Mouse (Mus musculus) 416B (cell line): ENCODE results near the gene Nudt8.
"Not testable (repeated sequence)": the region's sequence is repeated elsewhere in the genome, so short reads cannot be mapped to it uniquely, and the experiment has no call there.

Source experiments
- DNase-seq: peaks from one replicate; pipeline ENCODE4 v3.0.0; 2011; ENCODE audit warnings: low read depth

Nudt8 gene

DNA sequence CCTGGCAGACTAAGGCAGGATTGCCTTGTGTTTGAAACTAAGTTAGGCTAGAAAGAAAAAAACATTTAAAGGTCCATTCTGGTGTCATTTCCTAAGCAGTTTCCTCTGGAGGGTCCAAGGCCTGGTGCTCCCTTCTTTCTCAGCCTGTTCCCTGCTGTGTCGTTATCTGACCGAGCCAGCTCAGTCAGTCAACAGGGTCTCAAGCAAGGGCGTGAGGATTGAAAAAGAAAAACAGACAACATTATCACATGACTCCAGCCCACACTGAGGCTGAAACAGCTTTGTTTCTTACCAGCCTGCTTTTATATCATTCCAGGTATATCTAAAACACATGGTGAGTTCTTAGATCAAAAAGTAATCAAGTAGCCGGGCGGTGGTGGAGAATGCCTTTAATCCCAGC is 15.3 kb downstream of the Nudt8 start:
- no peak for DNase-seq

DNA sequence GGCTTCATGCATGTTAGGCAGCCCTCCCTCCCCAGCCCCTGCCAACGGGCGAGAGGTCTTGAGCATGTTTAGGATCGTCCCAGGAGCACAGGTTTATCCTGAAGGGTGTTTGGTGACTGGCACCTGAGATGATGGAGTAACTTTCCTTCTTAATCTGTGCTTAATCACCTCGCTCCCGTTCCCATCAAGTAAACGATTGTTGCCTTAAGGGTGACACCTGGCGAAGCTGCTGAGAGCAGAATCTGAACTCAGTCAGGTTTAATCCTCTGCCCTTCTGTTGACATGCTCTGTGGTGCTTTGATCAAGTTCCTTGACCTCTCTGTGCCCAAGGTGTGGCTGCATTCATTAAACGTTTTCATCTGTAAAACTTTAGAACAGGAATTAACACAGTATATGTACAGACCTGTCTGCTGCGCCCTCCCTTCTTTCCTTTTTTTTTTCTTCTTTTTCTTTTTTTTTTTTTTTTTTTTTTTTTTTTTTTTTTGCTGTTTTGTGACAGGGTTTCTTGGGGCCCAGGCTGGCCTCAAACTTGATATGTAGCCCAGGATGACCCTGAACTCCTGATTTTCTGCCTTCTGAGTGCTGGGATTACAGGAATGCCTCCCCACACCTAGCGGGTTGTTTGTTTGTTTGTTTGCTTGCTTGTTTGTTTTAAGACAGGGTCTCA is 17.7 kb downstream of the Nudt8 start:
- no peak for DNase-seq

DNA sequence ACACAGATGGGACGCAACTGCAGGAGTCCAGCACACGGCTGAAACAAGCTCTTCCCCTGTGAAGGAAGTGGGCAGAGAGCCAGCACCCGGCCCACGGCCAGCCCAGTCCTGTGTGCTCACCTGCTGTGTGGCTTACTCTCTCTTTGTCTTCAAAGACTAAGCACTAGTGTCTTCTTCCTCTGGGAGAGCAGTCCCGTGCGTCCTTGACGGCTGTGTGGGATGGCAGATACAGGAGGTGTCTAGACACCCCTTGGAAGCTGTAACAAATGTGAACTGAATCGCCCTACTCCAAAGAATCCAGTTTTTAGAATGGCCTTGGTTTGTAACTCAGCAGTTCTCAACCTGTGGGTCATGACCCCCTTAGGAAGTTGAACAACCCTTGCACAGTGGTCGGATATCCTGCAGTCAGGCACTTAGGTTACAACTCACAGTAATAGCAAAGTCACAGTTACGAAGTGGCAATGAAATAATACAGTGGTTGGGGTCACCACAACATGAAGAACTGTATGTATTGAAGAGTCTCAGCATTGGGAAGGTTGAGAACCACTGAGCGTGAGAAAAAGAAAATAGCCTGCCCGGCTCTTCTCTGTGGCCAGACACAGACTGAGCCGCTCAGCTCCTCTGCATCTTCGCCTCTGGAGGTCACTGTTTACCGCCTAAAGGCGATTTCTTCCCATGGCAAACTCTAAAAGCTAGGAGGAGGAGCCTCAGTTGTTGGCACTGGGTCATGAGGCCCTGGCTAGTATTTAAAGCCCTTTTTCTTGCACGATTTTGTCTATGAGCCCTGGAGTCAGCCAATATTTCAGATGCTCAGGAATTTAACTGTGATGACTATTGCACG is 18.6 kb downstream of the Nudt8 start:
- DNase-seq, result peak; percentile 88

DNA sequence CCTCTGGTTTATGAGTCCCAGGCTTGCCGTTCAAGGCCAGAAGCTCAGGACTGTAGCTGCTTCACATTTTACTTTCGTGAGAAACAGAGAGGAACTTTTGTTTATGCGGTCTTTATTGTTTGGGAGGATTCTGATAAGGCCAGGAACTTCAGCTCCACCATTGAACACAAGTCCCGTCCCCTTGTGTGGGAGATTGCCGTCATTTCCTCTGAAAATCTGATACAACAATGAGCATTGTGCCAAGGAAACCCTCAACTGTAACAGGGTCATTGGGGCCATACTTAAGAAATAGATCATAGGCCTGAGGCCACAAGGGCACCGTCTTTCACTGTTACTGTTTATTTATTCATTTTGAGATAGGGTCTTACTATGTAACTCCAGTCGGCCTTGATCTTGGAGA is 22.8 kb downstream of the Nudt8 start:
- DNase-seq, result no peak

DNA sequence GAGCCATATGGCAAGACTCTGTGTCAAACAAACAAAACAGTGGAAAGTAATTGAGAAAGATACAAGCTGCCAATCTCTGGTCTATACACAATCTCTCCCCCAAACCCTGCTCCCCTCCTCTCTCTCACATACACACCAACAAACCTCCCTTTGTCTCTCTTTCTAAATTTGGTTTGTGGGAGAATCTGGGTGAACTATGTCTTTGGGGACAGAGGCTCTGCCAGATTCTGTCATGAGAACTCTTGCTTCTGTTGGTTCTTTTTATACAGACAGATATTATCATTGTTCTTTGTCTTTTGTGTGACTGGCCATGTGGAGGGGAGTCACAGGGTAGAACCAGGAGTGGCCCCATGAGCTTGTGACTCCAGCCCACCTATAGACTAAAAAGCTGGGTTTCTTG is 27.2 kb downstream of the Nudt8 start:
- no peak for DNase-seq

DNA sequence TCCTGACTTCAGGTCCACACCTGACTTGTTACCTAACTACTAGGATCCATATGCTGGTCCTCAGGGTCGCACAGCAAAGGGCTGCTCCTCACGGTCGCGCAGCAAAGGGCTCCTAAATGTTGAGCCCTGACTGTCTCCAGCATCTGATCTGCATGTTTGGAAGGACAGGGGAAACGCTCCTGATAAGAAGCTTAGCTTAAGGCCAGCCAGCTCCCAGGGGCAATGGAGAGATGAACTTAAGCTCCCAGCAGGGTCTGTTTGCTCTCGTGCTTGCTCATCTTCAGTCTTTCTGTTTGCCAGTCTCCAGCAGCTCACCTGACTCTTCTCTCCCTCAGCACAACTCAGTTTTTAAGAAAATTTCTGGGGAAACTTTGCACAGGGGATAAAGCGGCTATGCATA is 32.3 kb downstream of the Nudt8 start:
- DNase-seq, result no peak

DNA sequence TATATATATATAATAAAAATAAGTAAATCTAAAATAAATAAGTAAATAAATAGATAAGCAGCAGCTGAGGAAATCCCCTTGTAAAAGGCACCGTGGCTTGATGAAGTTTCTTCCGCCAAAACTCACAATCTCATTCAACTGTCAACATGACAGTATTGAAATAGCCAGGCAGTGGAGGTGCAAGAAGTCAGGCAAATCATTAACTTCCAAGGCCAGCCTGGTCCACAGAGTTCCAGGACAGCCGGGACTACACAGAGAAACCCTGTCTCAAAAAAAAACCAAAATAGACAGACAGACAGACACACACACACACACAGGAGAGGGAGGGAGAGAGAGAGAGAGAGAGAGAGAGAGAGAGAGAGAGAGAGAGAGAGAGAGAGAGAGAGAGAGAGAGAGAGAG is 32.9 kb downstream of the Nudt8 start:
- no peak for DNase-seq

DNA sequence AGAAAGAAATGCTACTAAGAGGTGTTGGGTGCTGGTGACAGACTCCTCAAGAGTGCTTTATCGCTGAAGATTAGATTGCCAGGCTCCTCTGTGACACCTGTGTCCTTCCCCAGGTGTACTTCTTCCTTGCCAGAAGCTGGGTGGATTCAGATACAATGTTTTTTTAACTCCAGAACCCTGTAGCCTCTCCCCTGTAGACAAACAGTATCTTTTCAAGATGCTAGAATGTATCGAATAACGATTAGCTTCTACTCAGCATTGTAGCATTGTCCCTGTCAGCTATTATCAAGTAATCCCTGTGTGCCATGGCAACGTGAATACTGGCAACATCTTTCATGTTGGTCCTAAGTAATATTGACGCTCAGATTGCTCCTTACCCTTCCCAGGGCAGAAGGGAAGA is 33.4 kb downstream of the Nudt8 start:
- no peak for DNase-seq

DNA sequence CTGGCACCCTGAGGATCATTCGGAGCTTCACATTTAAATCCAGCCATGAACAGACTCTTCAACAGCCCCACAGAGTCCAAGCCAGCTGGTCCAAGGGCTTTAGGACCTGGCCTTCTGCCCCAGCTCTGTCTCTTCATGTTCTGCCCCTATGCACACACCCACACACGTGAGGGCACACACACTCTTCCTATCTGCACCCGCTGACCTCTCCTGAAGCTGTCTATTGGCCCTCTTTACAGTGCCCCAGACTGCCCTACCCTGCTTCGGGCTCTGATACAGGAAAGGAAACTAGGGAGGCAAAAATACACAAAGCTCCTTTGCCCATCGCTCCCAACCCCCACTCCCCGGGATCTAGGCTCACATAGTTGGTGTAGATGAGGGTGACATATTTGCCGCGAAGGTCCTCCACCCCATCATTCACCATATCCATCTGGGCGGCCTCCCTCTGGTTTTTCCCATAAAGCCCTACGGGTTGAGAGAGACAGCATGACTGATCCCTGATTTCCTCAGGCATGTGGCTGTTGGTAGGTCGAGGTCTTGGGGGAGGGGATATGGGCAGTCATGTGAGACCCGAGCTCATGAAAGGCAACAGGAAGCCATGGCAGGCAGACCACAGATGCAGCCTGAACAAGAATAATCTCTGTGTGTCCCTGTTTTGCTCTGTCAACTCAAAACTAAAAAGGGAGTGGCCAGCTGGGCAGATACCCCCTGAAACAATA is 36.1 kb downstream of the Nudt8 start:
- DNase-seq, result no peak

DNA sequence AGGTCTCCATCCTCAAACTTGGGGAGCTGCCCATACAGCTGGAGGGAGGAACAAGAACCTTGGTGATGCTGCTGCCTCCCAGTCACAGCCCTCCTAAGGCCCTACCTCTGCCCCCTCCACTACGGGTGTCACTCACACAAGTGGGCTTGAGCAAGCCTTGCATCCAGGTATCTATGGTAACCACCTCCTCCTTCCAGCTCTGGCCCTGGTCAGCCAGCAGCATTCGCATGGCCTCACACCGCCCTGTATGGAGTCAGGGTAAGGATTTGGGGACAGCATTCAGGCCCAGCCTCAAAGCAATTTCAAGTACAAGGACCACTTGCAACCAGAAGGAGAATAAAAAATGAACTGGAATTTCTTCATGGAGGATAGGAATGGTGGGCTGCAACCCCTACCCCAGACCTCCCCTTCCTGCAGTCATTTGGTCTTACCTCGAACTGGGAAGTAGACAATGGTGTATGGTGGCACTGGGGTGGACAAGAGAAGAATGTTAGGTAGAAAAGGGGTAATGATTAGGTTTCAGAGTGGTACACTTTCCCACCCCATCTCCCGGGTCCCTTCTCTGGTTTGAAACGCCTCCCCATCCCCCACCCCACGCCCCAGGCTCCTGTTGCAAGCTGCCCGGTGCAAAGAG is 36.9 kb downstream of the Nudt8 start:
- not testable (repeated sequence) for DNase-seq

DNA sequence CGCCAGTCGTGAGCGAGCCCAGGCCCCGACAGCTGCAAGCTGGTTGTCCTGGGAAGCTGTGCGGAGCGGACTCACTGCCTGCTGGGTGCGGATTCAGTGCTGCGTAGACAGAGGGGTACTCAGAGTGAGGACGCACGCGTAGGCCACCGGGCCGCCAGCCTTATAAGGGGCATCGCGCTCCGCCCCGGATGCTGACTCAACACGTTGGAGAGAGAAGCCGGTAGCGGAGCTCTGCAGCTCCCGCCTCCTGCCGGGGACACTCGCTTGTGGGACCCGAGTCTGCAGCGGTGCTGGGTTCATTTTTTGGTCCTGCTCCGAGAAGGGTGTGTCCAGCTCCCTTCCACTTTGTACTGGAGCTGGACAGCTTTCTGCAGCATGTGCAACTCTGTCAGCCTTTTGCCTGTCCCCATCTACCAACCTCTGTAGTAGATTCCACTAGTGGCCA is 37.4 kb downstream of the Nudt8 start, which contains the start of gene Gstp1:
Gene Gstp1 (minus strand): TSS at position 198 of the 445 bp plus-strand sequence.
- DNase-seq, result peak; percentile 90

DNA sequence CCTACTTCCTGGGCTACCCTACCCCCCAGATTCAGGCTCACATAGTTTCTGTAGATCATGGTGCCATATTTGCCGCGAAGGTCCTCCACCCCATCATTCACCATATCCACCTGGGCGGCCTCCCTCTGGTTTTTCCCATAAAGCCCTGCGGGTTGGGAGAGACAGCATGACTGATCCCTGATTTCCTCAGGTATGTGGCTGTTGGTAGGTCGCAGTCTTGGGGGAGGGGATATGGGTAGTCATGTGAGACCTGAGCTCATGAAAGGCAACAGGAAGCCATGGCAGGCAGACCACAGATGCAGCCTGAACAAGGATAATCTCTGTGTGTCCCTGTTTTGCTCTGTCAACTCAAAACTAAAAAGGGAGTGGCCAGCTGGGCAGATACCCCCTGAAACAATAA is 40.6 kb downstream of the Nudt8 start:
- DNase-seq, result not testable (repeated sequence)

DNA sequence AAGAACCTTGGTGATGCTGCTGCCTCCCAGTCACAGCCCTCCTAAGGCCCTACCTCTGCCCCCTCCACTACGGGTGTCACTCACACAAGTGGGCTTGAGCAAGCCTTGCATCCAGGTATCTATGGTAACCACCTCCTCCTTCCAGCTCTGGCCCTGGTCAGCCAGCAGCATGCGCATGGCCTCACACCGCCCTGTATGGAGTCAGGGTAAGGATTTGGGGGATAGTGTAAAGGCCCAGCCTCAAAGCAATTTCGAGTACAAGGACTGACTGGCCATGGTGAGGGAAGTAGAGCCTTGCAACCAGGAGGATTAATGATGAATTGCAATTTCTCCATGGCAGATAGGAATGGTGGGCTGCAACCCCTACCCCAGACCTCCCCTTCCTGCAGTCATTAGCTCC is 41.1 kb downstream of the Nudt8 start:
- not testable (repeated sequence) for DNase-seq

DNA sequence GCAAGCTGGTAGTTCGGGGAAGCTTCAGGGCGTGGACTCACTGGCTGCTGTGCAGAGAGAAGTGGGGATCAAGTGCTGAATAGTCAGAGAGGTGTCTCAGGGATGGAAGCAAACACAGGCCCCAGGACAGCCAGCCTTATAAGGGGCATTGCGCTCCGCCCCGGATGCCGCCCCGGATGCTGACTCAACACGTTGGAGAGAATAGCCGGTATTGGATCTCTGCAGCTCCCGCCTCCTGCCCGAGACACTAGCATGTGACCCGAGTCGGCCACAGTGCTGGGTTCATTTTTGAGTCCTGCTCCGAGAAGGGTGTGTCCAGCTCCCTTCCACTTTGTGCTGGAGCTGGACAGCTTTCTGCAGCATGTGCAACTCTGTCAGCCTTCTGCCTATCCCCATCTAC is 41.7 kb downstream of the Nudt8 start:
- no peak for DNase-seq

DNA sequence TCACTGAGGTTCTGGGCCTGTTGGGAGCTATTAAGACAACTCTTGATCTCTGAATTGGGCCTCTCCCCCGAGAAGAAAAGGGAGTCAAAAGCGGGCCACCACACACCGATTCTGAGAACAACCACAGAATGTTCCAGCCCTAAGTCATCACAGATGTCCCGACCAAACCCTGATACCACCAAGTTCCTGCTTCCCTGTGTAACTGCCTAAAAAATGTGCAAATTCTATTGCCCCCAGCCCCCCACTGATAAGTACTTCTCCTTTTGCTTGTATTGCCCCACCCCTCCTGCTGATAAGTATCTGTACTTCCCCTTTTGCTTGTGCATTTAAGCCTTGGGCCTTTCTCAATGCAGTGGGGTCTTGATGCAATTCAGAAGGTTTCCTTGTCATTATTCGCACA is 43.7 kb downstream of the Nudt8 start:
- DNase-seq, result peak; percentile 72

DNA sequence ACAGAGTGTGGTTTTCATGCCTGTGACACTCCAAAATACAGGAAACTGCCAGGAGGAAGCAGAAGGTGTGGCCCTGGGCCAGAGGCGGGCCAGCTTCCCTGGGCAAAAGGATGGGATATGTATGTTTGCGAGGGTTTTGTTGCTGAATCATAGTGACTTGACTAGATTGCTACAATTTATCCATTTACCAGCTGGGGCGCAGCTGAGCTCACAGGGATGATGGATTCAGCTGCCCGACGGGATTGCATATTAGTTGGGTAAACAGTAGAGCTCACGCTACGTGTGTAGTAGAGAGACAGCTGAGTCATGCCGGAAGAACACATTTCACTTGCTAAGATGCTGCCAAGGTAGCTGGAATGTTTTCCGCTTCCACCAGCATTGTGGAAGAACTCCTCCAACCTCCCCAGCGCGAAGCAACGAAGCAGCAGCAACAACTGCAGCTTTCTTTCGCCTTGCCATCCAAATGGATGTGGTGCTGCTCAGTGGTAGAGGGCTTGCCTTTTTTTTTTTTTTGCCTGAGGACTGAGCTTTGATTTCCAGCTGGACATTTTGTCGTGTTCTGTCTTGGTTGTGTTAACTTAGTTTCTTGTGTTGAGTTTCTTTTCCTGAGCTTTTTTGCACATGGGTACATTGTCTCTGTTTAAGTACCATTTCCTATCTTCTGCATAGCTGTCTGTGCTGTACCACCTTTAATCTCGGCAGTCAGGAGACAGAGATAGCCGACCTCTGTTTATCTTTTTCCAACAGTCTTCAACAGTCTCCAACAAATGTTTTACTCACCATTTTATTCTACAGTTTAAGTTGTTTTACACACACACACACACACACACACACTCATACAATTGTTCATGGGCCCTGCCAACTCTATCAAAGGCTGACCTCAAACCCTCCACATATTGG is 45.8 kb downstream of the Nudt8 start, which contains the start of gene Gstp2:
Gene Gstp2 (minus strand): TSS at position 58 of the 900 bp plus-strand sequence.
- DNase-seq, result peak; percentile 68

DNA sequence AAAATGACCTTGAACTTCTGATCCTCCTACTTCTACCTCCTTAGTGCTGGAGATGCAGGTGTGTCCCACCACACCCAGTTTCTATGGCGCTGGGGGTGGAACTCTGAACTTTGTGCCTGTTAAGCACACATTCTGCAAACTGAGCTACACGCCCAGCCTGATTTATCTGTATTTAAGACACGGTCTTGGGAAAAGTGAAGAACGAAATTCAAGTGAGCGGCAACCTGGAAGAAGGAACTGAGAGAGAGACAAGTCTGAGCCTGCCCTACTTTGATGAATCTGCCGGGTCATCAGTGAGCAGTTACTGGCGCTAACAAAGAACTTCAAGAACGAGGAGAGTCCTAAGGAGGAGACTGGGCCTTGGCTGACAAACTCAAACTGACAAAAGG is 46.5 kb downstream of the Nudt8 start:
- no peak for DNase-seq

DNA sequence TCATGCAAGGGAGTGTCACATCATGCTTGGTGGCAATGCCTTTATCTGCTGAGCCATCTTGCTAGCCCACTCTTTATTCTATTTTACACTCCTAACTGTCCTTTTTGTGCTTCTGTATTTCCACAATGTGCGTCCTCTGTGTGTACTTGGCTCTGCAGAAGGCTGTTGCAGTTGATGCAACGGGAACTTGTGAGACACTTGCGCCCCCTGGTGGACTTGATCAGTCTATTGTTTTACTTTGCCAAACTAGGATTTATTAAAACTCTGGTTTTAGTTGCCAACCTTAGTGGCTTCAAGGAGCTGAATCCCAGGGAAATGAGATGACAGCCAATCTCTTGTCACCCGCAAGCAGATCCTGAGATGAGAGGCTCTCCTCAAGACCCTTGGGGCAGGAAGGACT is 47.5 kb downstream of the Nudt8 start:
- DNase-seq, result peak; percentile 89

DNA sequence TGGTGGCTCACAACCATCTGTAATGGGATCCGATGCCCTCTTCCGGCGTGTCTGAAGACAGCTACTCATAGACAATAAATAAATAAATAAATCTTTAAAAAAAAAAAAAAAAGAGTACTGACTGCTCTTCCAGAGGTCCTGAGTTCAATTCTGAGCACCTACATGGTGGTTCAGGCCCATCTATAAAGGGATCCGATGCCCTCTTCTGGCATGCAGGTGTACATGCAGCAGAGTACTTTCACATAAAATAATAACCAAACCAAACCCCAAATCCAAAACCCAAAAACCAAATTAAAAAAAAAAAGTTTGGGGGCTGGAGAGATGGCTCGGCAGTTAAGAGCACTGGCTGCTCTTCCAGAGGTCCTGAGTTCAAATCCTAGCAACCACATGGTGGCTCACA is 48.7 kb downstream of the Nudt8 start:
- not testable (repeated sequence) for DNase-seq

DNA sequence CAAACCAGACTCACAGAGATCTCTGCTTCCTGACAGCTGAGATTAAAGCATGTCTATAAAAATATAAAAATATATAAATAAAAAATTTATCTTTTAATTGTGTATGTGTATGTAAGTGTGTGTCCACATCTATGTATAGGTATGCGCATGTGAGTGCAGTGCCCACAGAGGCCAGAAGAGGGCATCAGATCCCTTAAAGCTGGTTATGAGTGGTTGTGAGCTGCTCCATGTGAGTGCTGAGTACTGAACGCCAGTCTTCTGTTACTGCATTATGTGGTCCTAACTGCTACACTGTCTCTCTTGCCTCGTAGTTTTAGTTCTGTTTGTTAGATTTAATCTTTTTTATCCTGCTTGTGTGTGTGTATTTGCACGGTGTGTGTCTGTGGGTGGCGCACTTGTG is 50.6 kb downstream of the Nudt8 start:
- no peak for DNase-seq
